Mouse (Mus musculus) testis, adult 2 months (tissue): ENCODE results near the gene Gpalpp1.

Source experiments
- CTCF ChIP-seq: fragments of 200-500 bp; IDR thresholded peaks from 2 replicates; pipeline ENCODE4 v1.5.1; 2012; ENCODE audit warnings: low read depth, mild to moderate bottlenecking, inconsistent platforms, low read length, moderate library complexity; ENCODE audit not compliant: control insufficient read depth, insufficient read depth, insufficient replicate concordance
- POLR2A ChIP-seq: fragments of 200-500 bp; IDR thresholded peaks from 2 replicates; pipeline ENCODE4 v1.6.1; 2012; ENCODE audit warnings: low read depth, mild to moderate bottlenecking, inconsistent platforms, low read length, moderate library complexity; ENCODE audit not compliant: control insufficient read depth

- TF ChIP-seq CTCF (no peak), POLR2A (no peak)
These were observed 64.8 kb downstream of the Gpalpp1 start for GRCm38 (mm10) chr14:76045767-76046166.
